Mouse (Mus musculus) small intestine, adult 2 months (tissue): Measurements from ENCODE around the gene Shq1.

ENCODE experiments used
- CTCF ChIP-seq: fragments of 200-500 bp; IDR thresholded peaks from 2 replicates; pipeline ENCODE4 v1.5.1; 2012; ENCODE audit warnings: low read depth, mild to moderate bottlenecking, control low read depth, inconsistent platforms, low read length, moderate library complexity, mixed read lengths; ENCODE audit not compliant: insufficient replicate concordance, insufficient read length; ENCODE audit errors: extremely low read depth
- POLR2A ChIP-seq: fragments of 200-500 bp; IDR thresholded peaks from 2 replicates; pipeline ENCODE4 v1.6.1; 2012; ENCODE audit warnings: low read depth, mild to moderate bottlenecking, control low read depth, inconsistent platforms, low read length, moderate library complexity

- TF ChIP-seq CTCF (no peak), POLR2A (no peak)
Observed at GRCm38 (mm10) chr6:100592991-100593390, 78.0 kb downstream of the Shq1 start.
